Mouse (Mus musculus) hindbrain, embryonic 10.5 days (tissue): ENCODE results near the gene Adgrd1. TPM values are rescaled to one million over a fixed set of nuclear protein-coding genes. Genes with fewer than 3 reads are reported as not detected.

ENCODE experiments used
- DNase-seq: peaks from one replicate; pipeline ENCODE4 v3.0.0-alpha.2; 2017; ENCODE audit warnings: low spot score
- H3K27ac ChIP-seq: fragments of 300-500 bp; sonication (generic); 2 replicates; pipeline ENCODE4 v1.5.1; 2016; ENCODE audit warnings: mild to moderate bottlenecking, moderate library complexity
- H3K27me3 ChIP-seq: fragments of 300-500 bp; sonication (generic); 2 replicates; pipeline ENCODE4 v1.6.1; 2016; ENCODE audit warnings: mild to moderate bottlenecking; ENCODE audit not compliant: poor library complexity, insufficient read depth, severe bottlenecking
- H3K36me3 ChIP-seq: fragments of 300-500 bp; sonication (generic); 2 replicates; pipeline ENCODE4 v1.6.1; 2016; ENCODE audit warnings: mild to moderate bottlenecking, moderate library complexity
- H3K4me1 ChIP-seq: fragments of 300-500 bp; sonication (generic); replicated peaks from 2 replicates; pipeline ENCODE4 v1.6.1; 2016; ENCODE audit warnings: mild to moderate bottlenecking
- H3K4me3 ChIP-seq: fragments of 300-500 bp; sonication (generic); 2 replicates; pipeline ENCODE4 v1.5.1; 2016; ENCODE audit warnings: mild to moderate bottlenecking, moderate library complexity
- H3K9me3 ChIP-seq: fragments of 300-500 bp; sonication (generic); 2 replicates; pipeline ENCODE4 v1.6.1; 2016; ENCODE audit warnings: mild to moderate bottlenecking, moderate library complexity
- WGBS: fragments of 180-500 bp; shearing (Covaris S2); methylation state at CpG from one replicate; pipeline ENCODE4 v1.1.7; 2016; 5-methylcytosine and 5-hydroxymethylcytosine counted together
- polyA plus RNA-seq: library from polyadenylated mRNA; unstranded; fragments of >200 nt; fragmentation: Nextera tagmentation; extraction: Ambion mirVana; gene quantifications from 2 replicates; pipeline ENCODE4 v1.2.1, GENCODE M21; 2016

Adgrd1 gene
- polyA plus RNA-seq, 1 experiment from 2014 or later = 0.13 TPM

GRCm38 (mm10) chr5:129066541-129067230 is 29.9 kb upstream of the Adgrd1 start:
- peaks cover 14% of the 10 kb centered on the region for H3K4me1 ChIP-seq
- H3K27me3 ChIP-seq = peaks cover 14% of the 10 kb centered on the region; the same call in 1 of the 2 replicates
- no peak overlapping the region for H3K27ac ChIP-seq
- no peaks in the 10 kb centered on the region for H3K36me3 ChIP-seq
- H3K9me3 ChIP-seq = no peaks in the 10 kb centered on the region
- H3K4me3 ChIP-seq = no peak overlapping the region
- no peak for DNase-seq
- 93% methylated on average over 8 of the region's 8 CpGs for WGBS

- Histone ChIP-seq H3K4me1 (peaks cover 14% of the 10 kb centered on the region), H3K36me3 (no peaks in the 10 kb centered on the region), H3K4me3 (no peak overlapping the region), H3K9me3 (no peaks in the 10 kb centered on the region), H3K27ac (no peak overlapping the region), H3K27me3 (peaks cover 9% of the 10 kb centered on the region; the same call in 1 of the 2 replicates)
- no peak for DNase-seq
- WGBS = 82% methylated on average over 13 of the region's 13 CpGs
Observed at GRCm38 (mm10) chr5:129067231-129067834, 29.2 kb upstream of the Adgrd1 start.

DNA sequence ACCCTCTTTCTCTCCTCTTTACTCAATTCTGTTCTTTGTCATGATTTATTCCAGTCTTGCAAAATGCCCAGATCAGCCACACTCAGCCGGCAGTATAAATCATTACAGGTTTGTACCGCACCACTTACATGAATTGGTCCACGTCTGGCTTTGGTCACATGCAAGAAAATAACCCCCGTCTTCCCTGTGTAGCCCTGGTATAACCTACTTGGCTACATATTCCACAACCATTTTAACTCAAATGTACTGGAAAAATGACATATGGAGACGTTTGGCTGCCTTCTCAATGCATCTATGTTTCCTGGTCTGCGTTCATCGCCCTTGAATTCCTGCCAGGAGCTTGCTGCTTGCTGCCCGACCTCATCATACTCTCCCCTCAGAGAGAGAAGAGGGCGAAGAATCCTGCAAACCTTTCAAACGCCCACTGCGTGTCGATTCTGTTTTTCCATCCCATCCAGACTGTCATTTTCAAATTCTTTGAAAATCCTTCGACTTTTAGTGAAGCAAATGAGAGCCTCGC is 24.7 kb upstream of the Adgrd1 start:
- no peak overlapping the region for H3K27ac ChIP-seq
- H3K9me3 ChIP-seq = no peaks in the 10 kb centered on the region
- H3K4me3 ChIP-seq = no peak overlapping the region
- H3K27me3 ChIP-seq = no peaks in the 10 kb centered on the region
- no peak for DNase-seq
- WGBS = 84% methylated on average over 14 of the region's 14 CpGs
- H3K36me3 ChIP-seq = no peaks in the 10 kb centered on the region
- H3K4me1 ChIP-seq = peaks cover 5% of the 10 kb centered on the region; the same call in 1 of the 2 replicates

GRCm38 (mm10) chr5:129073404-129073803 is 23.1 kb upstream of the Adgrd1 start:
- H3K36me3 ChIP-seq = no peaks in the 10 kb centered on the region
- WGBS = 81% methylated on average over 6 of the region's 6 CpGs
- peaks cover 5% of the 10 kb centered on the region; the same call in 1 of the 2 replicates for H3K4me1 ChIP-seq
- H3K27me3 ChIP-seq = no peaks in the 10 kb centered on the region
- no peak for DNase-seq
- H3K9me3 ChIP-seq = no peaks in the 10 kb centered on the region
- H3K4me3 ChIP-seq = no peak overlapping the region
- H3K27ac ChIP-seq = no peak overlapping the region

- no peak overlapping the region for H3K4me3 ChIP-seq
- WGBS = 87% methylated on average over 6 of the region's 6 CpGs
- DNase-seq = no peak
- peaks cover 7% of the 10 kb centered on the region; the same call in 1 of the 2 replicates for H3K4me1 ChIP-seq
- H3K27ac ChIP-seq = no peak overlapping the region
- H3K36me3 ChIP-seq = no peaks in the 10 kb centered on the region
- H3K9me3 ChIP-seq = no peaks in the 10 kb centered on the region
- H3K27me3 ChIP-seq = no peaks in the 10 kb centered on the region
Observed at GRCm38 (mm10) chr5:129076098-129076497, 20.5 kb upstream of the Adgrd1 start.

GRCm38 (mm10) chr5:129077240-129077639 is 19.3 kb upstream of the Adgrd1 start:
- no peak for DNase-seq
- no peak overlapping the region for H3K4me3 ChIP-seq

DNA sequence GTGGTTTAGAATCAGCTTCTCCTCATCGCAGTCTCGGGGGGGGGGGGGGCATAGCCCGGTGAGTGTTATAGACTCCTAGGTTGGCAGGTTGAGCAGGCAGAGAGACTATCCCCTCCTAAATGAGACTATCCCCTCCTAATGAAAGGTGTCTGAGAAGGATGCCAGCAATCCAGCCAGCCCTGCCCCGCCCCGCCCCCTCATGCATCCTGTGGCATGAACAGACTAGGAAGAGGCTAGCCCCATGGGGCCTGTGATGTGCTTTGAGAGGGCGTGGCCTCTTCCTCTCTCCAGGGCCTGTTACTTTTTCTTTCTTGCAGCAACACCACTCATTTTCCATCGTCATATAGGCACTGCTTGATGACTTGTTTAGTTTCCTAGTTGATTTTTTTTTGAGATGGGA is 15.0 kb upstream of the Adgrd1 start:
- H3K9me3 ChIP-seq = no peaks in the 10 kb centered on the region
- H3K4me1 ChIP-seq = 0 out of 2 replicates have a peak, but pooled peaks cover 2% of the 10 kb centered on the region
- H3K27me3 ChIP-seq = no peaks in the 10 kb centered on the region
- WGBS = 83% methylated on average over 7 of the region's 7 CpGs
- no peak overlapping the region for H3K27ac ChIP-seq
- no peak for DNase-seq
- H3K36me3 ChIP-seq = no peaks in the 10 kb centered on the region
- H3K4me3 ChIP-seq = no peak overlapping the region

More at GRCm38 (mm10) chr5:129077240-129077639, 19.3 kb upstream of the Adgrd1 start:
- no peaks in the 10 kb centered on the region for H3K36me3 ChIP-seq
- H3K4me1 ChIP-seq = peaks cover 7% of the 10 kb centered on the region; the same call in 1 of the 2 replicates
- H3K27me3 ChIP-seq = no peaks in the 10 kb centered on the region
- WGBS = 92% methylated on average over 5 of the region's 5 CpGs
- no peak overlapping the region for H3K27ac ChIP-seq
- no peaks in the 10 kb centered on the region for H3K9me3 ChIP-seq

GRCm38 (mm10) chr5:129085153-129085552 is 11.4 kb upstream of the Adgrd1 start:
- DNase-seq = no peak
- H3K27ac ChIP-seq = no peak overlapping the region
- peaks cover 9% of the 10 kb centered on the region for H3K4me1 ChIP-seq
- 93% methylated on average over 10 of the region's 10 CpGs for WGBS
- no peaks in the 10 kb centered on the region for H3K9me3 ChIP-seq
- no peak overlapping the region for H3K4me3 ChIP-seq
- no peaks in the 10 kb centered on the region for H3K27me3 ChIP-seq
- H3K36me3 ChIP-seq = no peaks in the 10 kb centered on the region

DNA sequence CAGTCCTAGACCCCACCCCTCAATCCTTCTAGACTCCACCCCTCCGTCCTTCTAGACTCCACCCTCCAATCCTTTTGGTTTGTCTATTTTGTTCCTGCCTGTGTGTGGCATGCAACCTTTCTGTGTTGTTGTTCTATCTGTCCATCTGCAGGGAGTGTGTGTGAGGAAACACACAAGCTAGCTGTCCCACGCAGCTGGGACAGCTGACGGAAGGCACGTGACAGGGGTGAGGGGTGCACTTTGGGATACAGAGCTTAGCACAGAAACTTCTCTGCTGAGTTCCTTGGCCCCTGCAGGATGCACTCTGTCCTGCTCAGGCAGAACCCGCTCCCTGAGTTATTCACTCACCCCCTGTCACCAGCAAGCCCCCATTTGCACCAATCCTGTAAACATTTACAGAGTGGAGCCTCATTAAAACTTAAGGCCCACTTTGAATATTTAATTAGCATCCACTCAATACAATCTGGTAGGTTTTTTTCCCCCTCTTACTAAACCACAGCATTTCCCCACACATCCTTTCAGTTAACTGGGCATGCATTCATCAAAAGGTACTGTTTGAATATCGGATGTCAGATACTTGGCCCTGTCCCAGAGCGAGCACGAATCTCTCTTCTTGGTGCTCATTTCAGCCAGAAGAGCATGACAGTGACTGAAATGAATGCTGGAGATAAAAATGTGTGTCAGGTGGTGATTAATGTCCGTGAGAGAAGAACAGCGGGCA is 4.0 kb upstream of the Adgrd1 start:
- no peak overlapping the region for H3K27ac ChIP-seq
- no peaks in the 10 kb centered on the region for H3K36me3 ChIP-seq
- peaks cover 25% of the 10 kb centered on the region for H3K4me1 ChIP-seq
- 83% methylated on average over 10 of the region's 10 CpGs for WGBS
- no peaks in the 10 kb centered on the region for H3K9me3 ChIP-seq
- DNase-seq = no peak
- no peaks in the 10 kb centered on the region for H3K27me3 ChIP-seq
- no peak overlapping the region for H3K4me3 ChIP-seq

DNA sequence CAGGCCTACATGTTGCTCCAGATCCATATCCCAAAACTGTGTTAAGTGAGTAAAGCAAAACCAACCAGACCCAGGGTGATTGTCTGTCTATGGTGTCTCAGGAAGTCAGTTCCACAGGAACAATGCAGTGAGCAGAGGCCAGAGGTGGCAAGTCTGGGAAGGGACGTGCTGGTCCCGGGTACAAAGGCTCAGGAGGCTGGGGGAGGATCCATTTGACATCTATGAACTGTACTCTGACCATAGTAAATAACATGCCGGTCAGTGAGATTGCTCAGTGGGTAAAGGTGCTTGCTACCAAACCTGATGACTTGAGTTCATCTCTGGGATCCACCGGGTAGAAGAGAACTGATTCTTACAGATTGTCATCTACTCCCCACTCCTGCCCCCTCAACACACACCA is 3.4 kb upstream of the Adgrd1 start:
- H3K27me3 ChIP-seq = no peaks in the 10 kb centered on the region

GRCm38 (mm10) chr5:129094236-129094635 is 2.3 kb upstream of the Adgrd1 start:
- DNase-seq = no peak
- Histone ChIP-seq H3K36me3 (no peaks in the 10 kb centered on the region), H3K27ac (no peak overlapping the region), H3K4me1 (peaks cover 34% of the 10 kb centered on the region), H3K27me3 (no peaks in the 10 kb centered on the region), H3K9me3 (no peaks in the 10 kb centered on the region), H3K4me3 (no peak overlapping the region)
- WGBS = 76% methylated on average over 5 of the region's 5 CpGs

More for the DNA sequence above, 3.4 kb upstream of the Adgrd1 start:
- Histone ChIP-seq H3K4me1 (peaks cover 25% of the 10 kb centered on the region), H3K4me3 (no peak overlapping the region), H3K9me3 (no peaks in the 10 kb centered on the region), H3K36me3 (no peaks in the 10 kb centered on the region), H3K27ac (no peak overlapping the region)
- DNase-seq = no peak
- 78% methylated on average over 4 of the region's 4 CpGs for WGBS

- H3K27ac ChIP-seq = no peak overlapping the region
- H3K4me3 ChIP-seq = no peak overlapping the region
- no peaks in the 10 kb centered on the region for H3K9me3 ChIP-seq
- no peaks in the 10 kb centered on the region for H3K27me3 ChIP-seq
- no peak for DNase-seq
- peaks cover 2% of the 10 kb centered on the region; the same call in 1 of the 2 replicates for H3K4me1 ChIP-seq
- WGBS = 62% methylated on average over 4 of the region's 4 CpGs
- no peaks in the 10 kb centered on the region for H3K36me3 ChIP-seq
Observed at GRCm38 (mm10) chr5:129104043-129104442, 7.5 kb downstream of the Adgrd1 start.
